Mouse (Mus musculus): ENCODE results near the gene Gabarapl1. TPM values are rescaled to one million over a fixed set of nuclear protein-coding genes. Genes with fewer than 3 reads are reported as not detected.

Gabarapl1 gene
- polyA plus RNA-seq, 1 experiment from 2014 or later: 44.9 TPM

- Histone ChIP-seq H3K4me1 (no peaks in the 10 kb centered on the region), H3K36me3 (replicated peaks) (no peaks in the 10 kb centered on the region), H3K27ac (replicated peaks) (no peak within 1 kb of the TSS), H3K4me3 (no peak within 1 kb of the TSS), H3K27me3 (replicated peaks; ENCODE audit: low read depth, poor library complexity, severe bottlenecking) (no peaks in the 10 kb centered on the region), H3K9me3 (no peaks in the 10 kb centered on the region)
- no peak for DNase-seq (ENCODE audit: low spot score)
- WGBS: 80% methylated on average over 3 of the region's 3 CpGs
Measured at GRCm38 (mm10) chr6:129591508-129591907, 58.5 kb downstream of the Gabarapl1 start, which contains the start of gene Klrd1. Klrd1 (plus strand) TSS chr6:129591782.

Other genes with a start within 250 kb of the Gabarapl1 start
- not detected in 2 replicates for gene 4922502D21Rik, start 201.4 kb upstream of the Gabarapl1 start, polyA plus RNA-seq (2016; fragmentation: Nextera tagmentation; extraction: Ambion mirVana)
- 0.35 and 0.40 TPM in 2 replicates for gene Clec12a, start 190.5 kb upstream of the Gabarapl1 start, polyA plus RNA-seq (2016; fragmentation: Nextera tagmentation; extraction: Ambion mirVana)
- gene Clec12b, start 147.3 kb upstream of the Gabarapl1 start, polyA plus RNA-seq (2016; fragmentation: Nextera tagmentation; extraction: Ambion mirVana): not detected in 2 replicates
- gene Clec1b, start 135.9 kb upstream of the Gabarapl1 start, polyA plus RNA-seq (2016; fragmentation: Nextera tagmentation; extraction: Ambion mirVana): 12.7 and 13.3 TPM in 2 replicates
- 0.19 and 0.50 TPM in 2 replicates for gene Clec9a, start 124.3 kb upstream of the Gabarapl1 start, polyA plus RNA-seq (2016; fragmentation: Nextera tagmentation; extraction: Ambion mirVana)
- 0.82 and 0.89 TPM in 2 replicates for gene Clec1a, start 81.2 kb upstream of the Gabarapl1 start, polyA plus RNA-seq (2016; fragmentation: Nextera tagmentation; extraction: Ambion mirVana)
- 0.06 TPM in 1 of 2 replicates, not detected in the other for gene Olr1, start 26.0 kb upstream of the Gabarapl1 start, polyA plus RNA-seq (2016; fragmentation: Nextera tagmentation; extraction: Ambion mirVana)
- not detected in 2 replicates for gene Tmem52b, start 20.6 kb upstream of the Gabarapl1 start, polyA plus RNA-seq (2016; fragmentation: Nextera tagmentation; extraction: Ambion mirVana)
- not detected in 2 replicates for gene Klre1, start 44.7 kb downstream of the Gabarapl1 start, polyA plus RNA-seq (2016; fragmentation: Nextera tagmentation; extraction: Ambion mirVana)
- not detected in 2 replicates for gene Klrd1, start 58.6 kb downstream of the Gabarapl1 start, polyA plus RNA-seq (2016; fragmentation: Nextera tagmentation; extraction: Ambion mirVana)
- gene Klrk1, start 90.7 kb downstream of the Gabarapl1 start, polyA plus RNA-seq (2016; fragmentation: Nextera tagmentation; extraction: Ambion mirVana): 0.04 and 0.13 TPM in 2 replicates
- gene Klrc3, start 110.2 kb downstream of the Gabarapl1 start, polyA plus RNA-seq (2016; fragmentation: Nextera tagmentation; extraction: Ambion mirVana): not detected in 2 replicates
- gene Klrc2, start 127.5 kb downstream of the Gabarapl1 start, polyA plus RNA-seq (2016; fragmentation: Nextera tagmentation; extraction: Ambion mirVana): not detected in 2 replicates
- not detected in 2 replicates for gene Klrc1, start 145.8 kb downstream of the Gabarapl1 start, polyA plus RNA-seq (2016; fragmentation: Nextera tagmentation; extraction: Ambion mirVana)
- not detected in 2 replicates for gene Klri1, start 184.0 kb downstream of the Gabarapl1 start, polyA plus RNA-seq (2016; fragmentation: Nextera tagmentation; extraction: Ambion mirVana)
- not detected in 2 replicates for gene Klri2, start 207.3 kb downstream of the Gabarapl1 start, polyA plus RNA-seq (2016; fragmentation: Nextera tagmentation; extraction: Ambion mirVana)

Measured in embryonic facial prominence, embryonic 10.5 days (tissue).